Comparison of ENCODE assay signal across 16 mouse cellular contexts in the genomic region with DNA sequence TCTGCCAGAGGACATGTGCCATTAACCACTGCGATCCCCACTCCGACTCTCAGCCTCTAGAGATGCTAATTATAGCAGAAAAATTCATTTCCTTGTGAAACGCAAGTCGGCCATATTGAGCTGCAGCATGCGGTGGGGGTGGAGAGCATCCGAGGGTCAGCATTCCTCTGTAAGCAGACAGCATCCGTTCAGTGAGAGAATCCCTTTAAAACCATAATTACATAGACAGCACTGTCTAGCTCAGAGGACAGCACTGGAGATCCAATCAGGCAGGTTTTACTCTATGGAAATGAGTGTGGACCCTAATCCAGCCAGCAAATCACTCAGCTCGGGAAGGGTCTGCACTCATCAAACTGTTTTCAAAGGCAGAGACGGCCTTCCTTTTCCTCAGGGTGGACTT.
DNase-seq lines count a peak whose midpoint lies in the region; ATAC-seq lines count a peak whose summit lies in the region.
"Had no signal": no experiment of that assay in that cellular context is flagged by ENCODE, and none has a peak within 500 bp of the region (broad histone marks: within the 10 kb centered on the region; RNA-seq: fewer than 3 reads in every experiment).

No protein-coding gene starts in this region.

- no peak overlapping the region for H3K9ac ChIP-seq in forebrain, embryonic 16.5 days (replicated peaks; ENCODE audit: low read depth, low read length)
- H3K9ac ChIP-seq in forebrain, embryonic 12.5 days = no peak overlapping the region
- no peak overlapping the region for H3K9ac ChIP-seq in kidney, embryonic 16.5 days (replicated peaks; ENCODE audit: low read length)
- no peak overlapping the region for H3K9ac ChIP-seq in embryonic facial prominence, embryonic 14.5 days (ENCODE audit: low read depth, low read length)
- no peak overlapping the region for H3K9ac ChIP-seq in liver, embryonic 16.5 days (ENCODE audit: low read depth, low read length)

- DNase-seq in kidney, postnatal 36 days = no peak
- peak; percentile 26 for DNase-seq in embryonic facial prominence, embryonic 14.5 days (ENCODE audit: low spot score)
- DNase-seq in spleen, adult 18-20 months = no peak
- DNase-seq: adrenal gland, postnatal 10 days; B cell, adult 2 months; cerebellum, adult 11-12 months; cerebellum, postnatal 36 days; left cerebral cortex, postnatal 4 days; lung, postnatal 14 days; right cerebral cortex, adult 18-20 months; thymus, adult 18-20 months had no signal

- no peaks in the 10 kb centered on the region for H3K4me1 ChIP-seq in forebrain, embryonic 16.5 days (replicated peaks; ENCODE audit: control insufficient read depth, insufficient read depth, low read length)
- H3K4me1 ChIP-seq in forebrain, embryonic 12.5 days = peaks cover 8% of the 10 kb centered on the region; the same call in 1 of the 2 replicates
- H3K4me1 ChIP-seq in kidney, embryonic 16.5 days (ENCODE audit: insufficient read depth, low read length) = no peaks in the 10 kb centered on the region
- H3K4me1 ChIP-seq in embryonic facial prominence, embryonic 14.5 days (ENCODE audit: control insufficient read depth, insufficient read depth, low read length) = 0 out of 2 replicates have a peak, but pooled peaks cover 2% of the 10 kb centered on the region
- H3K4me1 ChIP-seq in liver, embryonic 16.5 days (ENCODE audit: control insufficient read depth, low read depth, low read length) = peaks cover 4% of the 10 kb centered on the region; the same call in 1 of the 2 replicates

- 81% methylated on average over 9 of the region's 9 CpGs for WGBS in forebrain, embryonic 16.5 days
- WGBS in forebrain, embryonic 12.5 days = 81% methylated on average over 9 of the region's 9 CpGs
- WGBS in kidney, embryonic 16.5 days = 65% methylated on average over 9 of the region's 9 CpGs
- WGBS in embryonic facial prominence, embryonic 14.5 days = 56% methylated on average over 9 of the region's 9 CpGs
- WGBS in liver, embryonic 16.5 days (ENCODE audit: insufficient replicate concordance) = 68% methylated on average over 9 of the region's 9 CpGs

- H3K4me3 ChIP-seq in forebrain, embryonic 16.5 days (replicated peaks; ENCODE audit: low read length) = no peak overlapping the region
- no peak overlapping the region for H3K4me3 ChIP-seq in forebrain, embryonic 12.5 days (replicated peaks)
- no peak overlapping the region for H3K4me3 ChIP-seq in kidney, embryonic 16.5 days (ENCODE audit: low read length)
- H3K4me3 ChIP-seq in embryonic facial prominence, embryonic 14.5 days (ENCODE audit: low read depth, low read length) = no peak overlapping the region
- H3K4me3 ChIP-seq in liver, embryonic 16.5 days (ENCODE audit: low read depth, low read length) = no peak overlapping the region

- H3K27ac ChIP-seq in forebrain, embryonic 16.5 days (ENCODE audit: low read length) = no peak overlapping the region
- no peak overlapping the region for H3K27ac ChIP-seq in forebrain, embryonic 12.5 days
- no peak overlapping the region for H3K27ac ChIP-seq in kidney, embryonic 16.5 days (ENCODE audit: low read length)
- no peak overlapping the region for H3K27ac ChIP-seq in embryonic facial prominence, embryonic 14.5 days (replicated peaks; ENCODE audit: low read depth, low read length)
- no peak overlapping the region for H3K27ac ChIP-seq in liver, embryonic 16.5 days (ENCODE audit: low read length)
- H3K27ac ChIP-seq: liver, embryonic 14.5 days had no signal

- no peaks in the 10 kb centered on the region for H3K27me3 ChIP-seq in forebrain, embryonic 16.5 days (replicated peaks; ENCODE audit: control insufficient read depth, insufficient read depth, low read length)
- no peaks in the 10 kb centered on the region for H3K27me3 ChIP-seq in forebrain, embryonic 12.5 days
- no peaks in the 10 kb centered on the region for H3K27me3 ChIP-seq in kidney, embryonic 16.5 days (ENCODE audit: insufficient read depth, low read length)
- no peaks in the 10 kb centered on the region for H3K27me3 ChIP-seq in embryonic facial prominence, embryonic 14.5 days (replicated peaks; ENCODE audit: control insufficient read depth, insufficient read depth, low read length)
- H3K27me3 ChIP-seq in liver, embryonic 16.5 days (ENCODE audit: control insufficient read depth, insufficient read depth, low read depth, low read length) = no peaks in the 10 kb centered on the region

- peak; percentile 31; the same call in 1 of the 2 replicates for ATAC-seq in forebrain, embryonic 16.5 days
- no peak for ATAC-seq in forebrain, embryonic 12.5 days (ENCODE audit: low FRiP score)
- peak; percentile 70; the same call in 1 of the 2 replicates for ATAC-seq in kidney, embryonic 16.5 days (ENCODE audit: low FRiP score, low TSS enrichment)
- ATAC-seq in embryonic facial prominence, embryonic 14.5 days (ENCODE audit: low read depth) = peak; percentile 41; the same call in 1 of the 2 replicates
- no peak for ATAC-seq in liver, embryonic 16.5 days (ENCODE audit: low read depth)

- no peak overlapping the region for H3K4me2 ChIP-seq in forebrain, embryonic 16.5 days (ENCODE audit: low read length)
- H3K4me2 ChIP-seq in forebrain, embryonic 12.5 days = no peak overlapping the region
- no peak overlapping the region for H3K4me2 ChIP-seq in kidney, embryonic 16.5 days (replicated peaks; ENCODE audit: low read depth, low read length)
- H3K4me2 ChIP-seq in embryonic facial prominence, embryonic 14.5 days (ENCODE audit: low read depth, low read length) = no peak overlapping the region
- peak overlapping the region; percentile 59; the same call in 1 of the 2 replicates for H3K4me2 ChIP-seq in liver, embryonic 16.5 days (ENCODE audit: low read depth, low read length)

- H3K9me3 ChIP-seq in forebrain, embryonic 16.5 days (ENCODE audit: control insufficient read depth, low read length) = no peaks in the 10 kb centered on the region
- H3K9me3 ChIP-seq in forebrain, embryonic 12.5 days = no peaks in the 10 kb centered on the region
- no peaks in the 10 kb centered on the region for H3K9me3 ChIP-seq in kidney, embryonic 16.5 days (ENCODE audit: low read length)
- H3K9me3 ChIP-seq in embryonic facial prominence, embryonic 14.5 days (ENCODE audit: control insufficient read depth, low read length) = no peaks in the 10 kb centered on the region
- no peaks in the 10 kb centered on the region for H3K9me3 ChIP-seq in liver, embryonic 16.5 days (replicated peaks; ENCODE audit: control insufficient read depth, low read length)

- no peaks in the 10 kb centered on the region for H3K36me3 ChIP-seq in forebrain, embryonic 16.5 days (ENCODE audit: control insufficient read depth, insufficient read depth)
- no peaks in the 10 kb centered on the region for H3K36me3 ChIP-seq in forebrain, embryonic 12.5 days (replicated peaks)
- no peaks in the 10 kb centered on the region for H3K36me3 ChIP-seq in kidney, embryonic 16.5 days (ENCODE audit: insufficient read depth, low read length)
- H3K36me3 ChIP-seq in embryonic facial prominence, embryonic 14.5 days (ENCODE audit: control insufficient read depth, insufficient read depth, low read length) = no peaks in the 10 kb centered on the region
- H3K36me3 ChIP-seq in liver, embryonic 16.5 days (ENCODE audit: control insufficient read depth, insufficient read depth) = no peaks in the 10 kb centered on the region

Comparison
In these comparisons a context has a peak if more than half of its experiments do, and no peak if none do; other contexts are left out.
1. ATAC-seq: peak in forebrain, embryonic 16.5 days (single experiment), kidney, embryonic 16.5 days (single experiment) and embryonic facial prominence, embryonic 14.5 days (single experiment); none in forebrain, embryonic 12.5 days (single experiment) and liver, embryonic 16.5 days (single experiment).